Mouse (Mus musculus): ENCODE results near the gene Hnrnpul2. TPM values are rescaled to one million over a fixed set of nuclear protein-coding genes. Genes with fewer than 3 reads are reported as not detected.

The Hnrnpul2 gene
- polyA plus RNA-seq, 1 experiment = 28.0 TPM

DNA sequence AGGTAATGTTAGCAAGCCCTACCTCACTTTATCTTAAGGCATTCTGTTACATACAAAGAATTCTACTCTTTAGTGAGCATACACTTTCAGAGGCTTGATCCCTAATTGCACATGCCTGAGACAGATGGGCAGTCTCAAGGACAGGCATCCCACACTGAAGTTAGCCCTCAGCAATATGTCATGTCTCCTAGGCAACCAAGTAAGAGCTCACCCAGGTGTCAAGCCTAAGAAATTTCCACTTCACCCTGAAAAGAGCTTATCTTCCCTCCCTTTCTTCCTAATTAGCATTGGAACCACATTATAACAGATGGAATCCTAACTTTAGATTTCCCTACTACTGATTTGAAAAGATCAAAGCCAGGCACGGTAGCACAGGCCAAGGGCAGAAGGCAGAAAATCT is 30.6 kb upstream of the Hnrnpul2 start:
- H3K4me1 ChIP-seq (ENCODE audit: control insufficient read depth, insufficient read depth, low read length) = no peaks in the 10 kb centered on the region
- TF ChIP-seq POLR2A (IDR thresholded peaks at IDR 0.05; ENCODE audit: borderline replicate concordance, extremely low read depth, low read depth, low read length) = no peak
- TF ChIP-seq CTCF (IDR thresholded peaks at IDR 0.05; ENCODE audit: insufficient read depth, low read length) = no peak
- WGBS = 50% methylated on average over 1 of the region's 1 CpGs
- H3K4me3 ChIP-seq (replicated peaks; ENCODE audit: extremely low read depth, low read depth, low read length) = no peak overlapping the region
- no peak for DNase-seq

- WGBS = 69% methylated on average over 7 of the region's 7 CpGs
- Histone ChIP-seq H3K4me1 (ENCODE audit: control insufficient read depth, insufficient read depth, low read length) (no peaks in the 10 kb centered on the region), H3K4me3 (replicated peaks; ENCODE audit: extremely low read depth, low read depth, low read length) (no peak overlapping the region)
- TF ChIP-seq CTCF (IDR thresholded peaks at IDR 0.05; ENCODE audit: insufficient read depth, low read length) (no peak), POLR2A (IDR thresholded peaks at IDR 0.05; ENCODE audit: borderline replicate concordance, extremely low read depth, low read depth, low read length) (no peak)
- no peak for DNase-seq
These were observed 29.6 kb upstream of the Hnrnpul2 start for GRCm38 (mm10) chr19:8790171-8790570.

GRCm38 (mm10) chr19:8798264-8798946 is 21.4 kb upstream of the Hnrnpul2 start, which contains the start of gene Polr2g:
Polr2g (minus strand) TSS chr19:8798577.
- H3K4me1 ChIP-seq (ENCODE audit: control insufficient read depth, insufficient read depth, low read length) = peaks cover 5% of the 10 kb centered on the region; the same call in 1 of the 2 replicates
- H3K4me3 ChIP-seq (replicated peaks; ENCODE audit: extremely low read depth, low read depth, low read length) = peak within 1 kb of the TSS; percentile 82
- peak; percentile 86 for DNase-seq
- TF ChIP-seq POLR2A (IDR thresholded peaks at IDR 0.05; ENCODE audit: borderline replicate concordance, extremely low read depth, low read depth, low read length) (peak; percentile 84; the same call in 1 of the 2 replicates), CTCF (IDR thresholded peaks at IDR 0.05; ENCODE audit: insufficient read depth, low read length) (no peak)
- WGBS = under 1% methylated on average over 25 of the region's 25 CpGs

- TF ChIP-seq POLR2A (IDR thresholded peaks at IDR 0.05; ENCODE audit: borderline replicate concordance, extremely low read depth, low read depth, low read length) (no peak), CTCF (IDR thresholded peaks at IDR 0.05; ENCODE audit: insufficient read depth, low read length) (no peak)
- DNase-seq = no peak
- Histone ChIP-seq H3K4me1 (ENCODE audit: control insufficient read depth, insufficient read depth, low read length) (peaks cover 5% of the 10 kb centered on the region; the same call in 1 of the 2 replicates), H3K4me3 (replicated peaks; ENCODE audit: extremely low read depth, low read depth, low read length) (no peak overlapping the region)
These were observed 20.9 kb upstream of the Hnrnpul2 start for GRCm38 (mm10) chr19:8798947-8799315.

- H3K4me1 ChIP-seq (ENCODE audit: control insufficient read depth, insufficient read depth, low read length) = peaks cover 5% of the 10 kb centered on the region; the same call in 1 of the 2 replicates
- TF ChIP-seq POLR2A (IDR thresholded peaks at IDR 0.05; ENCODE audit: borderline replicate concordance, extremely low read depth, low read depth, low read length) (peak; percentile 82; the same call in 1 of the 2 replicates), CTCF (IDR thresholded peaks at IDR 0.05; ENCODE audit: insufficient read depth, low read length) (no peak)
- peak; percentile 90 for DNase-seq
- under 1% methylated on average over 30 of the region's 30 CpGs for WGBS
- peak within 1 kb of the TSS; percentile 84 for H3K4me3 ChIP-seq (replicated peaks; ENCODE audit: extremely low read depth, low read depth, low read length)
These were observed 17.5 kb upstream of the Hnrnpul2 start, which contains the start of gene Zbtb3 for GRCm38 (mm10) chr19:8802130-8802821. Zbtb3 (plus strand) TSS chr19:8802555.

DNA sequence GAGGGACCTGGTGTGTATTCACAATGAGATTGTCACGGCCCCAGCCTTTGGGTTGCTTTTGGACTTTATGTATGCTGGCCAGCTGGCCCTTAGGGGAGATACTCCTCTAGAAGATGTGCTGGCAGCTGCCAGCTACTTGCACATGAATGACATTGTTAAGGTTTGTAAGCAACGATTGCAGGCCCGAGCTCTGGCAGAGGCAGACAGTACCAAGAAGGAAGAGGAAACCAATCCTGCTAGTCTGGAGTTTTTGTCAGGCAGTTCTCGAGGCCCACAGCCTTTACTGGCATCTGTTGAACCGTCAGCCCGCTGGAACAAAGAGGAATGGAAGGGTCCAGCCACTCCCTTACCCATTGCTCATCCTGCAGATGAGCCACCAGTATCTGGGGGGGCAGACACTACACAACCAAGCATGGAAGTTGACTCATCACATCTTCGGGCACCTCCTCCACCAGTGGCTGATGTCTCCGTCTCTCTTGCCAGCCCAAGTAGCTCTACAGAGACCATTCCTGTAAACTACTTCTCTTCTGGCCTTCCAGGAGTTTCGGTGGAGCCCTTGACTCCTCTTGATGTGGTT is 16.5 kb upstream of the Hnrnpul2 start:
- TF ChIP-seq CTCF (IDR thresholded peaks at IDR 0.05; ENCODE audit: insufficient read depth, low read length) (no peak), POLR2A (IDR thresholded peaks at IDR 0.05; ENCODE audit: borderline replicate concordance, extremely low read depth, low read depth, low read length) (no peak)
- Histone ChIP-seq H3K4me3 (replicated peaks; ENCODE audit: extremely low read depth, low read depth, low read length) (no peak overlapping the region), H3K4me1 (ENCODE audit: control insufficient read depth, insufficient read depth, low read length) (0 out of 2 replicates have a peak, but pooled peaks cover 2% of the 10 kb centered on the region)

DNA sequence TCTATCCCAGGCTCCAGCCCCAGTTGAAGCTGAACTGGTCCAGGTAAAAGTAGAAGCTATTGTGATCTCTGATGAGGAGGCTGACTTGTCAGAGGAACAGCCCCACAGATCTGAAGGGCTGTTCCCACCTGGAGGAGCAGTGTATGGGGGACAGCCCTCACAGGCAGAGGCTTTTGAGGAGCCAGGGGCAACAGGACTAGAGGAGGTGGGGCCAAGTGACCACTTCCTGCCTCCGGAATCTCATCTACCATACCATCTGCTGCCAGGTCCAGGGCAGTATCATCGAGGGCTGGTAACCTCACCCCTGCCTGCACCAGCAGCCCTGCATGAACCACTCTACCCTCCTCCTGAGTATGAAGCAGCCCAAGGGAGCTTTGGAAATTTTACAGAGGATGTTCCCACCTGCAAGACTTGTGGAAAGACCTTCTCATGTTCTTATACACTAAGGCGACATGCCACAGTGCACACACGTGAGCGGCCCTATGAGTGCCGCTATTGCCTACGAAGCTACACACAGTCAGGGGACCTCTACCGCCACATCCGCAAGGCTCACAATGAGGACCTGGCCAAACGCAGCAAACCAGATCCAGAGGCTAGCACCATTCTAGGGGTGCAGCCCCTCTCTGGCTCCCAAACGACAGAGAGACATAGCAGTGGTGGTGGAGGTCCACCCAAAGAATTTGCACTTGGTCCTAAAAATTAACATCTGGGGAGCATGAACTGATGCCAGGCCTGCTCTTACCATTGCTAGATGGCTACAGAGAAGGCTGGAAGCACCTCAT is 15.7 kb upstream of the Hnrnpul2 start:
- no peak overlapping the region for H3K4me3 ChIP-seq (replicated peaks; ENCODE audit: extremely low read depth, low read depth, low read length)
- 0 out of 2 replicates have a peak, but pooled peaks cover 2% of the 10 kb centered on the region for H3K4me1 ChIP-seq (ENCODE audit: control insufficient read depth, insufficient read depth, low read length)
- WGBS = 91% methylated on average over 11 of the region's 11 CpGs
- no peak for DNase-seq
- no peak for TF ChIP-seq POLR2A (IDR thresholded peaks at IDR 0.05; ENCODE audit: borderline replicate concordance, extremely low read depth, low read depth, low read length)
- no peak for TF ChIP-seq CTCF (IDR thresholded peaks at IDR 0.05; ENCODE audit: insufficient read depth, low read length)

More for the DNA sequence above, 16.5 kb upstream of the Hnrnpul2 start:
- WGBS = 85% methylated on average over 9 of the region's 9 CpGs
- no peak for DNase-seq

DNA sequence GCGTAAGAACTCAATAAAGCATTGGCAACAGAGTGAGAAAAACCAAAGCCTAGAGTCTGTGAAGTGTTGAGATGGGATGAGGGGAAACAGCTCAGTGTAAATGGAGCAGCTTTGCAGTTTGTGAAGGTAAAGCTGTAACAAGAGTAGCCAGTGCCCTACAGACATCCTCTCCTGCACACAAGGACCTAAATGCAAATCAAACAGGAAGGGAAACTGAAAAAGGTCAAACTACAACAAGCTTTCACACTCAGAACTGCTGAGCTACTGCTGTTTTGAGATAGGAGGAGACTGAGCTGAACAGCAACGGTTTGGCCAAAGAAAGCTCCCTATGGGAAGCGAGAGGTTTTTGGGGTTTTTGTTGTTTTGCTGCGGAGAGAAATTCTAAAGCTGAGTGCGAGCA is 13.0 kb upstream of the Hnrnpul2 start:
- 0 out of 2 replicates have a peak, but pooled peaks cover 2% of the 10 kb centered on the region for H3K4me1 ChIP-seq (ENCODE audit: control insufficient read depth, insufficient read depth, low read length)
- H3K4me3 ChIP-seq (replicated peaks; ENCODE audit: extremely low read depth, low read depth, low read length) = no peak overlapping the region
- DNase-seq = no peak
- 88% methylated on average over 5 of the region's 5 CpGs for WGBS
- TF ChIP-seq CTCF (IDR thresholded peaks at IDR 0.05; ENCODE audit: insufficient read depth, low read length) = no peak
- no peak for TF ChIP-seq POLR2A (IDR thresholded peaks at IDR 0.05; ENCODE audit: borderline replicate concordance, extremely low read depth, low read depth, low read length)

DNA sequence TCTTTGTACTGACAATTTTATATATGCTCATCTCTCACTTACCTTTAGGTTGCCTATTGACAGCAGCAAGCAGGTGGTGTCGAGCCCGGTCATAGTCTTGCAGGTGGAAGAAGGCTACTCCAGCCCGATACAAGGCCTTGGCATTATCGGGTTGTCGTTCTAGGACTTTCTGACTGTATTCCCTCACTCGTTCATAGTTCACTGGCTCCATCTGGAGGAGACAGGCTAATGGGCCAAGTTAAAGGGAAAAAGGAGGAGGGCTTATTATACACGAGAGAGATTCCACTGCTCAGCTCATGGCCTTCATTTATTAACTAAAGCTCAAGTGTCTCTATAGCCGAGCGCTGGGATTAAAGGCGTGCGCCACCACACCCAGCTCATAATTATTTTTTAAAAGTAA is 4.0 kb upstream of the Hnrnpul2 start:
- 69% methylated on average over 11 of the region's 11 CpGs for WGBS
- H3K4me3 ChIP-seq (replicated peaks; ENCODE audit: extremely low read depth, low read depth, low read length) = no peak overlapping the region
- TF ChIP-seq CTCF (IDR thresholded peaks at IDR 0.05; ENCODE audit: insufficient read depth, low read length) = no peak
- no peak for TF ChIP-seq POLR2A (IDR thresholded peaks at IDR 0.05; ENCODE audit: borderline replicate concordance, extremely low read depth, low read depth, low read length)
- peaks cover 4% of the 10 kb centered on the region for H3K4me1 ChIP-seq (ENCODE audit: control insufficient read depth, insufficient read depth, low read length)
- DNase-seq = no peak
